Mouse (Mus musculus) heart, adult 2 months (tissue): ENCODE measurements around the gene Map3k20.

ENCODE experiments used
- CTCF ChIP-seq: fragments of 200-600 bp; IDR thresholded peaks from 2 replicates; pipeline ENCODE4 v1.8.1; 2022; ENCODE audit warnings: antibody characterized with exemption, mild to moderate bottlenecking, moderate library complexity
- POLR2A ChIP-seq: fragments of 200-500 bp; IDR thresholded peaks from 2 replicates; pipeline ENCODE4 v1.6.1; 2011; ENCODE audit warnings: mild to moderate bottlenecking, low read depth, low read length, control low read depth; ENCODE audit not compliant: insufficient read depth

DNA sequence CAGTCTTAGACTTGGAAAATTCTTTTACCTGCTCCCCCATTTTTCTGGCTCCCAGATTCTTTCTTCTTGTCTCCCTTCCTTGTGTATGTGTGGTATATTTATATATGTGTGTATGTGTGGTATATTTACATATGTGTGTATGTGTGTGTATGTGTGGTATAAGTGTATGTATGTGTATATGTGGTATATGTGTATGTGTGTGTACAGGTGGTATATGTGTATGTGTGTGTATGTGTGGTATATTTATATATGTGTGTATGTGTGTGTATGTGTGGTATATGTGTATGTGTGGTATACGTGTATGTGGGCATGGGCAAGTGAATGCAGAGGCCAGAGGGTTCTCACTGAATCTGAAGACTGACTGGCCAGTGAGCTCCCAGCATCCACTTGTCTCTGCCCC is 5.7 kb downstream of the Map3k20 start:
- TF ChIP-seq CTCF: no peak
- TF ChIP-seq POLR2A: no peak
